Mouse (Mus musculus): Measurements from ENCODE around the gene Itln1. TPM values are rescaled to one million over a fixed set of nuclear protein-coding genes. Genes with fewer than 3 reads are reported as not detected.

The Itln1 gene
- polyA plus RNA-seq, 1 experiment from 2014 or later: not detected

DNA sequence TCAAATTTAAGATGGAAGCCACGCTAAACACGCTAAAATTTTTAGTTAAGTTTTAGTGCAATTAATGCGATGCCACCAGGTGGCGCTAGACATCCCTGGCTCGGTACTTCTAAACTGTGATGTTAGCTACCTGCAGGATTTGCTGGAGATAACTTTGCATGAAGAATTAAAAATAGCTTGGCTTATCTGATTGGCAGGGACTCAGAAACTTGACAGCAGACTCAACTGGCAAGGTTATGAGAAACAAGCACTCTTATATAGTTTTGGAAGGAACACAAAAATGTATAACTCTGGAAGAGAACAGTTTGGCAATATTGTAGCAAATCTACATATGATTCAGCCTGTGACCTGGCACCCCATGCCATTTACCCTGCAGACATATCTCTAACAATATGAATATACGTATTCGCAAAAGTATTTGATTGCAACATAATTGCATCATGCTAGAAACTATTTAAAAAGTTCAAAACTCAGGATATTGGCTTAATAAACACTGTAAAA is 64.7 kb downstream of the Itln1 start:
- H3K27me3 ChIP-seq (ENCODE audit: control insufficient read depth, insufficient read depth, low read length): no peaks in the 10 kb centered on the region
- no peaks in the 10 kb centered on the region for H3K4me1 ChIP-seq (ENCODE audit: control insufficient read depth, insufficient read depth, low read length)
- no peak overlapping the region for H3K9ac ChIP-seq (ENCODE audit: low read length)
- DNase-seq (ENCODE audit: low spot score): peak; percentile 73
- ATAC-seq (ENCODE audit: insufficient number of reproducible peaks, low FRiP score, low TSS enrichment, low read depth): no peak
- H3K36me3 ChIP-seq (ENCODE audit: control insufficient read depth, insufficient read depth, low read length): no peaks in the 10 kb centered on the region
- no peak overlapping the region for H3K4me2 ChIP-seq (ENCODE audit: low read depth, severe bottlenecking)
- no peak overlapping the region for H3K27ac ChIP-seq (replicated peaks; ENCODE audit: low read depth, low read length)
- no peaks in the 10 kb centered on the region for H3K9me3 ChIP-seq (ENCODE audit: control insufficient read depth, low read length)
- WGBS: 33% methylated on average over 7 of the region's 7 CpGs
- H3K4me3 ChIP-seq (ENCODE audit: low read depth, low read length): no peak overlapping the region

DNA sequence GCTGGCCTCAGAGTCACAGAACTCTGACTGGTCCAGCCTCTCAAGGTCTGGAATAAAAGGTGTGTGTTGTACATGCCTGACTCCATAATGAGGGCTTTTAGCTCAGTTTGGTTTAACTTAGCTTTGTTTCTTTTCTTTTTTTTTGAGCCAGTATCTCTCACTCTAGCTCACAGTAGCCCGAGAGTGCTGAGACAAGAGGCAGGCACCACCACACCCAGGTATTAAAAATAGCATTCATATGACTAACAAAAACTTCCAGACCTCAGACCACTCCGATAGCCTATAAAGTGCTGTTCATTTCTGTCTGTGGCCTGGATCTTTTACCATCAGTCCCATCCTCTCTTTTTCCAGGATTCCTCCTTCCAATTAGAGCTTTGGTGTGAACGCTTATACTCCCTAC is 65.4 kb downstream of the Itln1 start:
- Histone ChIP-seq H3K4me3 (ENCODE audit: low read depth, low read length) (no peak overlapping the region), H3K36me3 (ENCODE audit: control insufficient read depth, insufficient read depth, low read length) (no peaks in the 10 kb centered on the region), H3K4me2 (ENCODE audit: low read depth, severe bottlenecking) (no peak overlapping the region), H3K27me3 (ENCODE audit: control insufficient read depth, insufficient read depth, low read length) (no peaks in the 10 kb centered on the region), H3K9me3 (ENCODE audit: control insufficient read depth, low read length) (no peaks in the 10 kb centered on the region), H3K9ac (ENCODE audit: low read length) (no peak overlapping the region), H3K4me1 (ENCODE audit: control insufficient read depth, insufficient read depth, low read length) (no peaks in the 10 kb centered on the region), H3K27ac (replicated peaks; ENCODE audit: low read depth, low read length) (no peak overlapping the region)
- ATAC-seq (ENCODE audit: insufficient number of reproducible peaks, low FRiP score, low TSS enrichment, low read depth): no peak
- 93% methylated on average over 3 of the region's 3 CpGs for WGBS
- DNase-seq (ENCODE audit: low spot score): no peak

Other genes starting within 250 kb of the Itln1 start
- gene Usp21, start 247.3 kb downstream of the Itln1 start, polyA plus RNA-seq (2014; fragmentation: Nextera tagmentation; extraction: Ambion mirVana): 111 and 114 TPM in 2 replicates
- gene Ufc1, start 240.3 kb downstream of the Itln1 start, polyA plus RNA-seq (2014; fragmentation: Nextera tagmentation; extraction: Ambion mirVana): 111 and 115 TPM in 2 replicates
- gene Dedd, start 206.1 kb downstream of the Itln1 start, polyA plus RNA-seq (2014; fragmentation: Nextera tagmentation; extraction: Ambion mirVana): 51.7 and 55.7 TPM in 2 replicates
- 29.2 and 31.9 TPM in 2 replicates for gene Nit1, start 189.6 kb downstream of the Itln1 start, polyA plus RNA-seq (2014; fragmentation: Nextera tagmentation; extraction: Ambion mirVana)
- gene Pfdn2, start 189.6 kb downstream of the Itln1 start, polyA plus RNA-seq (2014; fragmentation: Nextera tagmentation; extraction: Ambion mirVana): 61.8 and 68.3 TPM in 2 replicates
- 1.4 and 2.3 TPM in 2 replicates for gene Klhdc9, start 174.5 kb downstream of the Itln1 start, polyA plus RNA-seq (2014; fragmentation: Nextera tagmentation; extraction: Ambion mirVana)
- 2.9 and 3.1 TPM in 2 replicates for gene Nectin4, start 165.2 kb downstream of the Itln1 start, polyA plus RNA-seq (2014; fragmentation: Nextera tagmentation; extraction: Ambion mirVana)
- gene Arhgap30, start 146.3 kb downstream of the Itln1 start, polyA plus RNA-seq (2014; fragmentation: Nextera tagmentation; extraction: Ambion mirVana): 0.55 and 0.70 TPM in 2 replicates
- 114 and 124 TPM in 2 replicates for gene Usf1, start 124.0 kb downstream of the Itln1 start, polyA plus RNA-seq (2014; fragmentation: Nextera tagmentation; extraction: Ambion mirVana)
- gene Tstd1, start 116.4 kb downstream of the Itln1 start, polyA plus RNA-seq (2014; fragmentation: Nextera tagmentation; extraction: Ambion mirVana): 3.2 and 3.3 TPM in 2 replicates
- 26.7 and 28.4 TPM in 2 replicates for gene F11r, start 97.8 kb downstream of the Itln1 start, polyA plus RNA-seq (2014; fragmentation: Nextera tagmentation; extraction: Ambion mirVana)
- 7.1 and 10.3 TPM in 2 replicates for gene Alyref2, start 31.8 kb downstream of the Itln1 start, polyA plus RNA-seq (2014; fragmentation: Nextera tagmentation; extraction: Ambion mirVana)
- gene Cd244a, start 23.9 kb upstream of the Itln1 start, polyA plus RNA-seq (2014; fragmentation: Nextera tagmentation; extraction: Ambion mirVana): not detected in 2 replicates
- gene Ly9, start 72.1 kb upstream of the Itln1 start, polyA plus RNA-seq (2014; fragmentation: Nextera tagmentation; extraction: Ambion mirVana): not detected in 2 replicates
- not detected in 2 replicates for gene Slamf7, start 117.7 kb upstream of the Itln1 start, polyA plus RNA-seq (2014; fragmentation: Nextera tagmentation; extraction: Ambion mirVana)
- gene Cd48, start 146.7 kb upstream of the Itln1 start, polyA plus RNA-seq (2014; fragmentation: Nextera tagmentation; extraction: Ambion mirVana): 0.49 and 0.52 TPM in 2 replicates
- 0.35 and 0.51 TPM in 2 replicates for gene Slamf1, start 231.8 kb upstream of the Itln1 start, polyA plus RNA-seq (2014; fragmentation: Nextera tagmentation; extraction: Ambion mirVana)